Mouse (Mus musculus): Measurements from ENCODE around the gene Ccl26. TPM values are rescaled to one million over a fixed set of nuclear protein-coding genes. Genes with fewer than 3 reads are reported as not detected.

The Ccl26 gene
- polyA plus RNA-seq (2017; shearing (Covaris generic)): not detected

GRCm38 (mm10) chr5:135563469-135563868 is at the start of gene Ccl26:
Gene Ccl26, minus strand, starts transcription at chr5:135563569.

GRCm38 (mm10) chr5:135573006-135573405 is 9.6 kb upstream of the Ccl26 start, which contains the start of gene Ccl24:
Gene Ccl24, minus strand, starts transcription at chr5:135573049.

DNA sequence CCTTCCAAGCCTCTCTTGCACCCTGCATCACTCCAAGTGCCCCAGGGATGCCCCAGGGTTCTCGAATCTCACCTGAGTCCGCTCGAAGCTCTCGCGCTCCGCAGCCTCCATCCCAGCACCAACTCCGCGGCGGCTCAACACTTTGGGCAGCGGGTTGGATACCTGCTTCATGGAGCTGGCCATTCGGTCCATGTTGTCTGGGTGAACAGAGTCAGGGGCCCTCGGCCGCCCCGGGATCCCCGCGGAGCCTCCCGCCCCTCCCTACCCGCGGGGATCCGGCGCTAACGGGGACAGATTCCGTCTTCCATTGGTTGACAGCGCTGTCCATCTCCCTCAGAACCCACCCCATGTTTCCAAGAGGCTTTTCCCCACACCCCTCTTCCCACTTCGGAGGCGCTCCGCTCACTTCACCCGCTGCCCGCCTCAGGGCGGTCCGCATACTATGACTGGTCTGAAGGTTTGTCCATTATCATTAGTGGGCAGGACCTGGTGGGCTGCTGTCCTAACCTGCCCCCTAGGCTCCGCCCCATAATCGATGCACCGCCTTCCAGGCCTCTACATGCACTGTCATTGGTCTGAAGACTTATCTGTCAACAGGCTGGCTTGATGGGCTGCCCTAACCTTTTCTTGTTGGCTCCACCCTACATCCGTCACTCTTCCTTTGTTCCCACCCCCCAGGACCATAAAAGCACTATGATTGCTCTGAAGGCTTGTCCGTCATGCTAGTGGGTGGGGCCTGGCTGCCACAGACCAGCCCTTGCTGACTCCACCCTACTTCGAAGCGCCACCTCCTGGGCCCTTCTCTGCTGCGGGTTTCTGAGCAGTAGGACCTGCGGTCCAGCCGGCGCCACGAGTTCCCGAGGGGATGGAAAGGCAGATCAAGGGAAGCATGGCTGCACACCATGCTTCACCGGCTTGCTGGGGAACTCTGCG is 18.2 kb downstream of the Ccl26 start, which contains the start of gene Hip1:
Hip1 (minus strand) TSS at position 256 of the 933 bp plus-strand sequence.

Other genes starting within 250 kb of the Ccl26 start
- not detected for gene Fkbp6, start 213.5 kb downstream of the Ccl26 start, polyA plus RNA-seq (2017; shearing (Covaris generic))
- not detected for gene Trim50, start 210.3 kb downstream of the Ccl26 start, polyA plus RNA-seq (2017; shearing (Covaris generic))
- 28.4 TPM for gene Nsun5, start 193.6 kb downstream of the Ccl26 start, polyA plus RNA-seq (2017; shearing (Covaris generic))
- 41.4 TPM for gene Pom121, start 169.0 kb downstream of the Ccl26 start, polyA plus RNA-seq (2017; shearing (Covaris generic))
- gene Hip1, start 18.4 kb downstream of the Ccl26 start, polyA plus RNA-seq (2017; shearing (Covaris generic)): 7.9 TPM
- gene Ccl24, start 9.5 kb upstream of the Ccl26 start, polyA plus RNA-seq (2017; shearing (Covaris generic)): not detected
- gene Rhbdd2, start 69.0 kb upstream of the Ccl26 start, polyA plus RNA-seq (2017; shearing (Covaris generic)): 24.2 TPM
- 309 TPM for gene Por, start 106.5 kb upstream of the Ccl26 start, polyA plus RNA-seq (2017; shearing (Covaris generic))
- 92.9 TPM for gene Tmem120a, start 180.9 kb upstream of the Ccl26 start, polyA plus RNA-seq (2017; shearing (Covaris generic))
- gene Styxl1, start 214.8 kb upstream of the Ccl26 start, polyA plus RNA-seq (2017; shearing (Covaris generic)): not detected
- 366 TPM for gene Mdh2, start 214.9 kb upstream of the Ccl26 start, polyA plus RNA-seq (2017; shearing (Covaris generic))
- not detected for gene Srrm3, start 243.3 kb upstream of the Ccl26 start, polyA plus RNA-seq (2017; shearing (Covaris generic))

All from effector memory CD4-positive, alpha-beta T cell, adult 5 months (primary cell).